Mouse (Mus musculus): ENCODE measurements around the gene Glrp1. TPM values are rescaled to one million over a fixed set of nuclear protein-coding genes. Genes with fewer than 3 reads are reported as not detected.

Gene Glrp1
- polyA plus RNA-seq, 1 experiment from 2014 or later = not detected

GRCm38 (mm10) chr1:88547172-88547571, 37.3 kb upstream of the Glrp1 start:
- Histone ChIP-seq H3K4me3 (ENCODE audit: low read depth, low read length) (no peak overlapping the region), H3K4me2 (replicated peaks; ENCODE audit: low read depth) (no peak overlapping the region), H3K27ac (replicated peaks) (no peak overlapping the region), H3K4me1 (replicated peaks; ENCODE audit: control insufficient read depth, insufficient read depth) (no peaks in the 10 kb centered on the region), H3K27me3 (ENCODE audit: control insufficient read depth, insufficient read depth, low read length) (no peaks in the 10 kb centered on the region), H3K36me3 (ENCODE audit: control insufficient read depth, insufficient read depth, low read length) (no peaks in the 10 kb centered on the region), H3K9ac (ENCODE audit: low read length) (no peak overlapping the region), H3K9me3 (ENCODE audit: control insufficient read depth, low read length) (no peaks in the 10 kb centered on the region)
- ATAC-seq (ENCODE audit: low FRiP score, low TSS enrichment) = no peak
- DNase-seq (ENCODE audit: low spot score) = no peak
- TF ChIP-seq CTCF (IDR thresholded peaks at IDR 0.05; ENCODE audit: low read depth) = no peak
- TF ChIP-seq EP300 (optimal IDR thresholded peaks at IDR 0.05) = no peak
- WGBS = 79% methylated on average over 7 of the region's 7 CpGs

- Histone ChIP-seq H3K27ac (replicated peaks) (no peak overlapping the region), H3K4me3 (ENCODE audit: low read depth, low read length) (no peak overlapping the region), H3K27me3 (ENCODE audit: control insufficient read depth, insufficient read depth, low read length) (no peaks in the 10 kb centered on the region), H3K36me3 (ENCODE audit: control insufficient read depth, insufficient read depth, low read length) (no peaks in the 10 kb centered on the region), H3K4me2 (replicated peaks; ENCODE audit: low read depth) (no peak overlapping the region), H3K9ac (ENCODE audit: low read length) (no peak overlapping the region), H3K9me3 (ENCODE audit: control insufficient read depth, low read length) (no peaks in the 10 kb centered on the region), H3K4me1 (replicated peaks; ENCODE audit: control insufficient read depth, insufficient read depth) (no peaks in the 10 kb centered on the region)
- no peak for ATAC-seq (ENCODE audit: low FRiP score, low TSS enrichment)
- DNase-seq (ENCODE audit: low spot score) = no peak
- TF ChIP-seq CTCF (IDR thresholded peaks at IDR 0.05; ENCODE audit: low read depth) (no peak), EP300 (optimal IDR thresholded peaks at IDR 0.05) (no peak)
- WGBS = 61% methylated on average over 4 of the region's 4 CpGs
Observed at GRCm38 (mm10) chr1:88543608-88544007, 33.7 kb upstream of the Glrp1 start.

- Histone ChIP-seq H3K36me3 (ENCODE audit: control insufficient read depth, insufficient read depth, low read length) (no peaks in the 10 kb centered on the region), H3K27me3 (ENCODE audit: control insufficient read depth, insufficient read depth, low read length) (no peaks in the 10 kb centered on the region), H3K4me1 (replicated peaks; ENCODE audit: control insufficient read depth, insufficient read depth) (no peaks in the 10 kb centered on the region), H3K9ac (ENCODE audit: low read length) (no peak overlapping the region), H3K27ac (replicated peaks) (no peak overlapping the region), H3K9me3 (ENCODE audit: control insufficient read depth, low read length) (no peaks in the 10 kb centered on the region), H3K4me2 (replicated peaks; ENCODE audit: low read depth) (no peak overlapping the region), H3K4me3 (ENCODE audit: low read depth, low read length) (no peak overlapping the region)
- ATAC-seq (ENCODE audit: low FRiP score, low TSS enrichment) (no peak), DNase-seq (ENCODE audit: low spot score) (no peak)
- 48% methylated on average over 3 of the region's 3 CpGs for WGBS
- TF ChIP-seq CTCF (IDR thresholded peaks at IDR 0.05; ENCODE audit: low read depth) (no peak), EP300 (optimal IDR thresholded peaks at IDR 0.05) (no peak)
Observed at GRCm38 (mm10) chr1:88539823-88540222, 30.0 kb upstream of the Glrp1 start.

- Histone ChIP-seq H3K4me2 (replicated peaks; ENCODE audit: low read depth) (no peak overlapping the region), H3K4me1 (replicated peaks; ENCODE audit: control insufficient read depth, insufficient read depth) (no peaks in the 10 kb centered on the region), H3K36me3 (ENCODE audit: control insufficient read depth, insufficient read depth, low read length) (no peaks in the 10 kb centered on the region), H3K9me3 (ENCODE audit: control insufficient read depth, low read length) (no peaks in the 10 kb centered on the region), H3K27ac (replicated peaks) (no peak overlapping the region), H3K9ac (ENCODE audit: low read length) (no peak overlapping the region), H3K27me3 (ENCODE audit: control insufficient read depth, insufficient read depth, low read length) (no peaks in the 10 kb centered on the region), H3K4me3 (ENCODE audit: low read depth, low read length) (no peak overlapping the region)
- DNase-seq (ENCODE audit: low spot score) (no peak), ATAC-seq (ENCODE audit: low FRiP score, low TSS enrichment) (no peak)
- 62% methylated on average over 7 of the region's 7 CpGs for WGBS
- TF ChIP-seq EP300 (optimal IDR thresholded peaks at IDR 0.05) (no peak), CTCF (IDR thresholded peaks at IDR 0.05; ENCODE audit: low read depth) (no peak)
Observed at GRCm38 (mm10) chr1:88539256-88539655, 29.4 kb upstream of the Glrp1 start.

- Histone ChIP-seq H3K4me1 (replicated peaks; ENCODE audit: control insufficient read depth, insufficient read depth) (no peaks in the 10 kb centered on the region), H3K9ac (ENCODE audit: low read length) (no peak overlapping the region), H3K27me3 (ENCODE audit: control insufficient read depth, insufficient read depth, low read length) (no peaks in the 10 kb centered on the region), H3K9me3 (ENCODE audit: control insufficient read depth, low read length) (no peaks in the 10 kb centered on the region), H3K27ac (replicated peaks) (no peak overlapping the region), H3K4me2 (replicated peaks; ENCODE audit: low read depth) (no peak overlapping the region), H3K36me3 (ENCODE audit: control insufficient read depth, insufficient read depth, low read length) (no peaks in the 10 kb centered on the region), H3K4me3 (ENCODE audit: low read depth, low read length) (no peak overlapping the region)
- no peak for DNase-seq (ENCODE audit: low spot score)
- TF ChIP-seq EP300 (optimal IDR thresholded peaks at IDR 0.05) (no peak), CTCF (IDR thresholded peaks at IDR 0.05; ENCODE audit: low read depth) (no peak)
- ATAC-seq (ENCODE audit: low FRiP score, low TSS enrichment) = no peak
- WGBS = 89% methylated on average over 1 of the region's 1 CpGs
Observed at GRCm38 (mm10) chr1:88536308-88536707, 26.4 kb upstream of the Glrp1 start.

GRCm38 (mm10) chr1:88534091-88534490, 24.2 kb upstream of the Glrp1 start:
- H3K4me3 ChIP-seq (ENCODE audit: low read depth, low read length) = no peak overlapping the region
- no peak for TF ChIP-seq CTCF (IDR thresholded peaks at IDR 0.05; ENCODE audit: low read depth)
- H3K27ac ChIP-seq (replicated peaks) = no peak overlapping the region
- no peaks in the 10 kb centered on the region for H3K4me1 ChIP-seq (replicated peaks; ENCODE audit: control insufficient read depth, insufficient read depth)
- H3K27me3 ChIP-seq (ENCODE audit: control insufficient read depth, insufficient read depth, low read length) = no peaks in the 10 kb centered on the region
- no peaks in the 10 kb centered on the region for H3K36me3 ChIP-seq (ENCODE audit: control insufficient read depth, insufficient read depth, low read length)
- ATAC-seq (ENCODE audit: low FRiP score, low TSS enrichment) = no peak
- no peak overlapping the region for H3K9ac ChIP-seq (ENCODE audit: low read length)
- H3K9me3 ChIP-seq (ENCODE audit: control insufficient read depth, low read length) = no peaks in the 10 kb centered on the region
- WGBS = 44% methylated on average over 5 of the region's 5 CpGs
- H3K4me2 ChIP-seq (replicated peaks; ENCODE audit: low read depth) = no peak overlapping the region
- no peak for DNase-seq (ENCODE audit: low spot score)
